In the genomic region with DNA sequence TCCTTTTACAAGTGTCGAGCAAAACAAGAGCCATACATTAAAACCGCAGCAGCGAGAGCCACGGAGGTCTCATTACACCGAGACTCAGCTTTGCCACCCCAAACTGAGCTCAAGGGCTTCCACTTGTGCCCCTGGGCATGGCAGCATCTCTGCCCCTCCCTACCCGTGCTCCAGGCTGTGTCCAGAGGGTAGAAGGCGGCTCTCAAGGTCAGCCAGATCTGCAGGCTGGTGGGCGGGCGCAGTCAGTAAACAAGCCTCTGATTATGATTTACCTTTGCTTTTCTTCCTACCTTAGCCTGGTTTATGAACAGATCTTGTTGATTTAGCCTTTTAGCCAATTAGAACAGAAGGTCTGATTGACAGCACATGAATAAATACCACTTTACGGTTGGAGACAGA, we compare ENCODE assay signal across 10 mouse cellular contexts.
DNase-seq lines count a peak whose midpoint lies in the region; ATAC-seq and TF ChIP-seq lines count a peak whose summit lies in the region.
"Had no signal": no experiment of that assay in that cellular context is flagged by ENCODE, and none has a peak within 500 bp of the region (broad histone marks: within the 10 kb centered on the region; RNA-seq: fewer than 3 reads in every experiment).

No protein-coding gene starts in this region.

- peak; percentile 45 to 64 for DNase-seq in adrenal gland, adult (ENCODE audit: inconsistent age in 2 of 2, low spot score in 1 of 2)
- no peak for DNase-seq in adrenal gland, adult 18-20 months (ENCODE audit: low spot score in 2 of 2)
- no peak for DNase-seq in kidney, adult 11 months
- no peak for DNase-seq in B cell, adult 2 months
- DNase-seq in left cerebral cortex, adult 2 months (ENCODE audit: extremely low spot score in 1 of 2, low spot score in 2 of 2) = no peak
- DNase-seq: kidney, adult 18-20 months; right cerebral cortex, postnatal 14 days had no signal

- peaks cover 19% of the 10 kb centered on the region for H3K4me1 ChIP-seq in kidney, embryonic 16.5 days (ENCODE audit: insufficient read depth, low read length)
- H3K4me1 ChIP-seq in heart, embryonic 12.5 days (replicated peaks) = peaks cover 63% of the 10 kb centered on the region
- peaks cover 26% of the 10 kb centered on the region for H3K4me1 ChIP-seq in intestine, embryonic 15.5 days (replicated peaks)

- no peak overlapping the region for H3K4me3 ChIP-seq in kidney, embryonic 16.5 days (ENCODE audit: low read length)
- no peak overlapping the region for H3K4me3 ChIP-seq in heart, embryonic 12.5 days
- no peak overlapping the region for H3K4me3 ChIP-seq in intestine, embryonic 15.5 days (replicated peaks)
- no peak overlapping the region for H3K4me3 ChIP-seq in left cerebral cortex, adult 2 months

- H3K9me3 ChIP-seq in kidney, embryonic 16.5 days (ENCODE audit: low read length) = no peaks in the 10 kb centered on the region
- H3K9me3 ChIP-seq in heart, embryonic 12.5 days (replicated peaks) = no peaks in the 10 kb centered on the region
- no peaks in the 10 kb centered on the region for H3K9me3 ChIP-seq in intestine, embryonic 15.5 days

- no peaks in the 10 kb centered on the region for H3K36me3 ChIP-seq in kidney, embryonic 16.5 days (ENCODE audit: insufficient read depth, low read length)
- H3K36me3 ChIP-seq in heart, embryonic 12.5 days = no peaks in the 10 kb centered on the region
- no peaks in the 10 kb centered on the region for H3K36me3 ChIP-seq in intestine, embryonic 15.5 days

- WGBS in kidney, embryonic 16.5 days = 18% methylated on average over 10 of the region's 10 CpGs
- 70% methylated on average over 10 of the region's 10 CpGs for WGBS in heart, embryonic 12.5 days
- 52% methylated on average over 10 of the region's 10 CpGs for WGBS in intestine, embryonic 15.5 days

- H3K4me2 ChIP-seq in kidney, embryonic 16.5 days (replicated peaks; ENCODE audit: low read depth, low read length) = 0 out of 2 replicates have a peak overlapping the region, but pooled peaks have one; percentile 11
- no peak overlapping the region for H3K4me2 ChIP-seq in heart, embryonic 12.5 days
- no peak overlapping the region for H3K4me2 ChIP-seq in intestine, embryonic 15.5 days (replicated peaks)

- no peak overlapping the region for H3K9ac ChIP-seq in kidney, embryonic 16.5 days (replicated peaks; ENCODE audit: low read length)
- no peak overlapping the region for H3K9ac ChIP-seq in heart, embryonic 12.5 days
- H3K9ac ChIP-seq in intestine, embryonic 15.5 days = no peak overlapping the region

- ATAC-seq in kidney, embryonic 16.5 days (ENCODE audit: low FRiP score, low TSS enrichment) = no peak
- no peak for ATAC-seq in heart, embryonic 12.5 days (ENCODE audit: insufficient number of reproducible peaks, low FRiP score)
- peak; percentile 52; the same call in 1 of the 2 replicates for ATAC-seq in intestine, embryonic 15.5 days

- no peak overlapping the region for H3K27ac ChIP-seq in kidney, embryonic 16.5 days (ENCODE audit: low read length)
- H3K27ac ChIP-seq in heart, embryonic 12.5 days (ENCODE audit: poor library complexity, severe bottlenecking) = peak overlapping the region; percentile 83
- H3K27ac ChIP-seq in intestine, embryonic 15.5 days = peak overlapping the region; percentile 61; the same call in 1 of the 2 replicates
- no peak overlapping the region for H3K27ac ChIP-seq in left cerebral cortex, adult 2 months

- TF ChIP-seq CTCF in left cerebral cortex, adult 2 months (IDR thresholded peaks at IDR 0.05) = no peak

- intact Hi-C loops in left cerebral cortex, adult 2 months (cut with DNase I) = no loop called here

- H3K27me3 ChIP-seq in kidney, embryonic 16.5 days (ENCODE audit: insufficient read depth, low read length) = no peaks in the 10 kb centered on the region
- no peaks in the 10 kb centered on the region for H3K27me3 ChIP-seq in heart, embryonic 12.5 days (replicated peaks)
- no peaks in the 10 kb centered on the region for H3K27me3 ChIP-seq in intestine, embryonic 15.5 days (replicated peaks)

Comparison
In these comparisons a context has a peak if more than half of its experiments do, and no peak if none do; other contexts are left out.
1. DNase-seq: peak in adrenal gland, adult (2 of 2); none in adrenal gland, adult 18-20 months (0 of 2), kidney, adult 11 months (single experiment), B cell, adult 2 months (0 of 2) and left cerebral cortex, adult 2 months (0 of 2).
2. H3K27ac ChIP-seq: peak in heart, embryonic 12.5 days (single experiment) and intestine, embryonic 15.5 days (single experiment); none in kidney, embryonic 16.5 days (single experiment) and left cerebral cortex, adult 2 months (single experiment).